Mouse (Mus musculus) erythroid progenitor cell, adult 5-6 weeks (primary cell): ENCODE data around the gene Ect2. TPM values are rescaled to one million over a fixed set of nuclear protein-coding genes. Genes with fewer than 3 reads are reported as not detected.

ENCODE experiments used
- ATAC-seq: replicated peaks from 2 replicates; pipeline ENCODE4 v1.8.0; 2016; ENCODE audit warnings: moderate number of reproducible peaks, mild to moderate bottlenecking, moderate TSS enrichment, inconsistent platforms; ENCODE audit not compliant: poor library complexity, low FRiP score, severe bottlenecking
- total RNA-seq, 2 experiments: library from RNA; stranded (forward) in 1 of 2; stranded (reverse) in 1 of 2; fragments of 150-400 nt in 1 of 2; fragments of 186-747, 209-891 nt in 1 of 2; gene quantifications; 2 replicates each; pipeline versions ENCODE4 v1.2.3 to v1.2.4; 2015 to 2017; ENCODE audit warnings: low replicate concordance in 2 of 2

Ect2 gene
- total RNA-seq, 2 experiments from 2014 or later, result 294 to 311 TPM

- no peak for ATAC-seq
Measured at GRCm38 (mm10) chr3:27161645-27162409, 8.1 kb upstream of the Ect2 start.

GRCm38 (mm10) chr3:27158910-27159309 lies 5.2 kb upstream of the Ect2 start:
- ATAC-seq, result no peak

GRCm38 (mm10) chr3:27156594-27156949 lies 2.9 kb upstream of the Ect2 start:
- no peak for ATAC-seq

- no peak for ATAC-seq
Measured at GRCm38 (mm10) chr3:27155856-27156593, 2.3 kb upstream of the Ect2 start.

GRCm38 (mm10) chr3:27155051-27155855 lies 1.6 kb upstream of the Ect2 start:
- no peak for ATAC-seq

GRCm38 (mm10) chr3:27154280-27154679 lies 602 bp upstream of the Ect2 start:
- ATAC-seq, result peak; percentile 58

- ATAC-seq, result peak; percentile 43
Measured at GRCm38 (mm10) chr3:27153191-27153671, 447 bp downstream of the Ect2 start.

GRCm38 (mm10) chr3:27145733-27146132 lies 7.9 kb downstream of the Ect2 start:
- no peak for ATAC-seq

- no peak for ATAC-seq
Measured at GRCm38 (mm10) chr3:27143570-27143969, 10.1 kb downstream of the Ect2 start.

GRCm38 (mm10) chr3:27140101-27140500 lies 13.6 kb downstream of the Ect2 start:
- no peak for ATAC-seq

- no peak for ATAC-seq
Measured at GRCm38 (mm10) chr3:27121864-27122450, 31.7 kb downstream of the Ect2 start.

- ATAC-seq, result no peak
Measured at GRCm38 (mm10) chr3:27120932-27121331, 32.7 kb downstream of the Ect2 start.

GRCm38 (mm10) chr3:27118227-27118626 lies 35.5 kb downstream of the Ect2 start:
- no peak for ATAC-seq

- ATAC-seq, result no peak
Measured at GRCm38 (mm10) chr3:27110860-27111259, 42.8 kb downstream of the Ect2 start.

- 0 out of 2 replicates have a peak, but pooled peaks have one; percentile 14 for ATAC-seq
Measured at GRCm38 (mm10) chr3:27109109-27109508, 44.6 kb downstream of the Ect2 start.

GRCm38 (mm10) chr3:27107142-27107541 lies 46.5 kb downstream of the Ect2 start:
- no peak for ATAC-seq

GRCm38 (mm10) chr3:27102965-27103364 lies 50.7 kb downstream of the Ect2 start:
- ATAC-seq, result no peak

GRCm38 (mm10) chr3:27098633-27099032 lies 55.0 kb downstream of the Ect2 start:
- ATAC-seq, result no peak

GRCm38 (mm10) chr3:27086221-27086620 lies 67.5 kb downstream of the Ect2 start:
- no peak for ATAC-seq
